Mouse (Mus musculus) forebrain, embryonic 11.5 days (tissue): ENCODE data around the gene Gm8180. TPM values are rescaled to one million over a fixed set of nuclear protein-coding genes. Genes with fewer than 3 reads are reported as not detected.
"Not testable (repeated sequence)": the region's sequence is repeated elsewhere in the genome, so short reads cannot be mapped to it uniquely, and the experiment has no call there.

Source experiments
- ATAC-seq: fragments of 200-750 bp; cut with Nextera tagmentation; replicated peaks from 2 replicates; pipeline ENCODE4 v1.8.0; 2017; ENCODE audit warnings: moderate TSS enrichment; ENCODE audit not compliant: low FRiP score
- DNase-seq: peaks from one replicate; pipeline ENCODE4 v3.0.0-alpha.2; 2017; ENCODE audit warnings: low spot score
- H3K27ac ChIP-seq: fragments of 300-500 bp; sonication (generic); 2 replicates; pipeline ENCODE4 v1.5.1; 2014; ENCODE audit warnings: low read depth, low read length
- H3K27me3 ChIP-seq: fragments of 300-500 bp; sonication (generic); 2 replicates; pipeline ENCODE4 v1.6.1; 2014; ENCODE audit warnings: mild to moderate bottlenecking, low read length, mixed read lengths; ENCODE audit not compliant: control insufficient read depth, insufficient read depth
- H3K36me3 ChIP-seq: fragments of 300-500 bp; sonication (generic); 2 replicates; pipeline ENCODE4 v1.6.1; 2014; ENCODE audit warnings: mild to moderate bottlenecking, low read length, moderate library complexity, mixed read lengths; ENCODE audit not compliant: control insufficient read depth, insufficient read depth
- H3K4me1 ChIP-seq: fragments of 300-500 bp; sonication (generic); replicated peaks from 2 replicates; pipeline ENCODE4 v1.6.1; 2014; ENCODE audit warnings: low read length, mixed read lengths; ENCODE audit not compliant: control insufficient read depth, insufficient read depth
- H3K4me2 ChIP-seq: fragments of 300-500 bp; sonication (generic); 2 replicates; pipeline ENCODE4 v1.6.1; 2014; ENCODE audit warnings: low read depth, mild to moderate bottlenecking, low read length, moderate library complexity, mixed read lengths; ENCODE audit not compliant: severe bottlenecking
- H3K4me3 ChIP-seq: fragments of 300-500 bp; sonication (generic); 2 replicates; pipeline ENCODE4 v1.5.1; 2014; ENCODE audit warnings: low read depth, low read length
- H3K9ac ChIP-seq: fragments of 300-500 bp; sonication (generic); 2 replicates; pipeline ENCODE4 v1.6.1; 2014; ENCODE audit warnings: low read length
- H3K9me3 ChIP-seq: fragments of 300-500 bp; sonication (generic); 2 replicates; pipeline ENCODE4 v1.6.1; 2016; ENCODE audit warnings: low read length, mixed read lengths; ENCODE audit not compliant: control insufficient read depth
- WGBS: fragments of 180-500 bp; shearing (Covaris S2); extraction: QIAGEN DNeasy Blood & Tissue Kit; methylation state at CpG from one replicate; pipeline ENCODE4 v1.1.7; 2014; 5-methylcytosine and 5-hydroxymethylcytosine counted together
- polyA plus RNA-seq: library from polyadenylated mRNA; unstranded; fragments of >200 nt; fragmentation: Nextera tagmentation; extraction: Ambion mirVana; gene quantifications from 2 replicates; pipeline ENCODE4 v1.2.1, GENCODE M21; 2014

The Gm8180 gene
- not detected in 2 replicates for polyA plus RNA-seq

GRCm38 (mm10) chr14:43784645-43785044 lies at the start of gene Gm8180:
TSS of gene Gm8180 (minus strand) at chr14:43784745.
- not testable (repeated sequence) for H3K9ac ChIP-seq, H3K36me3 ChIP-seq, DNase-seq, H3K27ac ChIP-seq, ATAC-seq, H3K9me3 ChIP-seq, H3K4me2 ChIP-seq, H3K27me3 ChIP-seq, H3K4me3 ChIP-seq, H3K4me1 ChIP-seq
- WGBS = 81% methylated on average over 3 of the region's 3 CpGs

- H3K36me3 ChIP-seq, H3K4me3 ChIP-seq, DNase-seq, H3K9me3 ChIP-seq, H3K27ac ChIP-seq, ATAC-seq, H3K4me2 ChIP-seq, H3K27me3 ChIP-seq, H3K9ac ChIP-seq, H3K4me1 ChIP-seq: not testable (repeated sequence)
- 67% methylated on average over 1 of the region's 1 CpGs for WGBS
Measured at GRCm38 (mm10) chr14:43830385-43830784, 45.8 kb upstream of the Gm8180 start.

GRCm38 (mm10) chr14:43824176-43824575 lies 39.6 kb upstream of the Gm8180 start:
- not testable (repeated sequence) for H3K4me3 ChIP-seq, H3K9ac ChIP-seq, H3K27me3 ChIP-seq, DNase-seq, H3K9me3 ChIP-seq, H3K4me2 ChIP-seq, H3K4me1 ChIP-seq, ATAC-seq, H3K36me3 ChIP-seq, H3K27ac ChIP-seq
- 89% methylated on average over 6 of the region's 6 CpGs for WGBS

- 43% methylated on average over 1 of the region's 2 CpGs for WGBS
- not testable (repeated sequence) for H3K4me1 ChIP-seq, H3K9ac ChIP-seq, ATAC-seq, H3K36me3 ChIP-seq, H3K27ac ChIP-seq, H3K4me2 ChIP-seq, DNase-seq, H3K27me3 ChIP-seq, H3K9me3 ChIP-seq, H3K4me3 ChIP-seq
Measured at GRCm38 (mm10) chr14:43821869-43822268, 37.3 kb upstream of the Gm8180 start.

GRCm38 (mm10) chr14:43812458-43812857 lies 27.9 kb upstream of the Gm8180 start:
- H3K9ac ChIP-seq, H3K27ac ChIP-seq, H3K27me3 ChIP-seq, H3K36me3 ChIP-seq, H3K4me3 ChIP-seq, H3K4me2 ChIP-seq, H3K4me1 ChIP-seq, ATAC-seq, H3K9me3 ChIP-seq: not testable (repeated sequence)
- 57% methylated on average over 6 of the region's 9 CpGs for WGBS
- DNase-seq = peak; percentile 65

- H3K9ac ChIP-seq, H3K4me2 ChIP-seq, H3K27ac ChIP-seq, H3K4me1 ChIP-seq, ATAC-seq, DNase-seq, H3K27me3 ChIP-seq, H3K36me3 ChIP-seq, H3K4me3 ChIP-seq, H3K9me3 ChIP-seq: not testable (repeated sequence)
- WGBS = 84% methylated on average over 4 of the region's 4 CpGs
Measured at GRCm38 (mm10) chr14:43808142-43808541, 23.6 kb upstream of the Gm8180 start.

- H3K36me3 ChIP-seq, H3K27me3 ChIP-seq, H3K9me3 ChIP-seq, DNase-seq, H3K4me2 ChIP-seq, H3K9ac ChIP-seq, H3K4me3 ChIP-seq, H3K27ac ChIP-seq, H3K4me1 ChIP-seq, ATAC-seq: not testable (repeated sequence)
- 21% methylated on average over 7 of the region's 7 CpGs for WGBS
Measured at GRCm38 (mm10) chr14:43804435-43804834, 19.9 kb upstream of the Gm8180 start.

- H3K36me3 ChIP-seq, H3K27ac ChIP-seq, H3K27me3 ChIP-seq, H3K4me1 ChIP-seq, H3K9me3 ChIP-seq, H3K9ac ChIP-seq: not testable (repeated sequence)
- Histone ChIP-seq H3K4me2 (peak overlapping the region; percentile 39; the same call in 1 of the 2 replicates), H3K4me3 (0 out of 2 replicates have a peak overlapping the region, but pooled peaks have one; percentile 7)
- DNase-seq = peak; percentile 48
- WGBS = 11% methylated on average over 22 of the region's 23 CpGs
- peak; percentile 60 for ATAC-seq
Measured at GRCm38 (mm10) chr14:43796905-43797470, 12.4 kb upstream of the Gm8180 start.
